Mouse (Mus musculus): ENCODE data around the gene En2. TPM values are rescaled to one million over a fixed set of nuclear protein-coding genes. Genes with fewer than 3 reads are reported as not detected.

Gene En2
- not detected for polyA plus RNA-seq (2017; shearing (Covaris generic))

DNA sequence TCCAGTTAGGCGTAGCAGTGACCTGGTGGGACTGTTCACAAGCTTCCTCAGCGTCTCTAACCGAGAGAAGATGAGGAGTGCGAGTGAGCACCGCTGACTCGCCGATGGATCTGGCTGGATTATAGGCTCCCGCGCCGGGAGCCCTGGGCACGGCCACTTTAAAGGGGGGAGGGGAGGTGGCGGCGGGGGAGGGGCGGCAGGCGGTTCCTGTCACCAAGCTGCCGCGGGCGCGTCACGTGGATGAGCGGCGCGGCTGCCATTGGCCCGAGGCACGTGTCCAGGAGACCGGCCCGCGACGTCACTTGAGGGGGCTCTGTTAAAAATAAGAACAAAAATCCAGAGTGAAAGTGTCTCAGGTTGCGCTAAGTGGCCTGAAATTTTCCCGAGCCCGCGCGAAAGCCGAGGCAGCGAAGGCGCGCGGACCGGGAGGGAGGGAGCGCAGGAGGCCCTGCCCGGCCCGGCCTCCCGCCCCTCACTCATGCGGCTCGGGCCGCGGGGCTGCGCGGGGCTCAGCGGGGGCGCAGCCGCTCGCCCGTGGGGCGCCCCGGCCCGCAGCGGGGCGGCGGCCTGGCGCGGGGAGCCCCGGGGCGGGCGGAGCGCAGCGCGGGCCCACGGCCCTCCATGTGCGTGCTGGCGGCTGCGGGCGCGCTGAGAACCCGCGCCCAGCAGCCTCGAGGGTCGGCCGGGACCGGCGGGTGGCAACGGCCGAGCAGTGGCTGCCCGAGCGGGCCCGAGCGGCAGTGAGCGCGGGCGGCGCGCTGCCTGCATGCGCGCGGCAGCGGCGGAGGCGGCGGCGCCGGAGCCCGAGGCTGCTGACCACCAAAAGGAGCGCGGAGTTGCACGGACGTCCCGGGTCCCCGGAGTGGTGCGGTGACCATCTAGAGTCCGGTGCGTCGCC, at the start of gene En2:
TSS of gene En2 (plus strand) at position 337 of the 898 bp plus-strand sequence.

Other genes starting within 250 kb of the En2 start
- gene Insig1, start 94.3 kb upstream of the En2 start, polyA plus RNA-seq (2017; shearing (Covaris generic)), result 12.2 TPM
- gene Cnpy1, start 80.1 kb downstream of the En2 start, polyA plus RNA-seq (2017; shearing (Covaris generic)), result not detected
- gene Rbm33, start 151.4 kb downstream of the En2 start, polyA plus RNA-seq (2017; shearing (Covaris generic)), result 8.1 TPM